Mouse (Mus musculus): ENCODE data around the gene Gm10570. TPM values are rescaled to one million over a fixed set of nuclear protein-coding genes. Genes with fewer than 3 reads are reported as not detected.

The Gm10570 gene
- total and polyA plus RNA-seq, 3 experiments, result not detected

DNA sequence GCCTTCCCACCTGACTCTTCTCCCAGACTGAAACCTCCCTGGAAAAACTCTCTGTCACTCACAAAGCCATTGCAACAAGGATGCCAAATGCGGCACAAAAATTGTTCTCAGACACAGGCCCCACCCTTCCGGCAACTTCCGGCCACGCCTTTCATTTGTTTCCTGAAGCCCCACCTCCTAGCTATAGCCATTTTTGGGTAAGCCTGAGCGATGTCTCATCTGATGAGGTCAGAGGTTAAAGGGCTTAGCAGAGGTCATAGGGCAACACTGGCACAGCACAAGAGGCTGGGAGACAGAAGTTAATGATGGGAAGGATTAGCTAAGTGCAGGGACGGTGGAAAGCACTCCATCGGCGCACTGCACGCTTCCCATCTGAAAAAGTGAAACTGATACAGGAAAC lies 41.9 kb downstream of the Gm10570 start:
- Histone ChIP-seq H3K27ac (ENCODE audit: insufficient read depth, low read depth) (no peak overlapping the region), H3K27me3 (replicated peaks) (peaks cover 85% of the 10 kb centered on the region), H3K4me2 (ENCODE audit: insufficient read depth, low read depth, poor library complexity, severe bottlenecking) (peak overlapping the region; percentile 5; the same call in 1 of the 2 replicates), H3K9ac (ENCODE audit: insufficient read depth, low read depth) (no peak overlapping the region), H3K4me3 (replicated peaks in 1 of 3; ENCODE audit: low read depth in 2 of 3, low read length in 2 of 3, poor library complexity in 1 of 3) (no peak overlapping the region), H3K9me3 (replicated peaks; ENCODE audit: low read length) (peaks cover 5% of the 10 kb centered on the region), H3K4me1 (ENCODE audit: control insufficient read depth in 1 of 2, insufficient read depth in 2 of 2) (peaks cover 6 to 12% of the 10 kb centered on the region in 2 experiments), H3K36me3 (replicated peaks in 1 of 2; ENCODE audit: control insufficient read depth in 1 of 2, insufficient read depth in 1 of 2, low read length in 1 of 2) (no peaks in the 10 kb centered on the region), H3K79me2 (replicated peaks; ENCODE audit: control insufficient read depth, extremely low read depth, insufficient read depth, poor library complexity, severe bottlenecking) (no peaks in the 10 kb centered on the region)
- TF ChIP-seq HCFC1 (IDR thresholded peaks at IDR 0.05; ENCODE audit: low read depth, low read length), result no peak
- no peak for TF ChIP-seq JUND (conservative IDR thresholded peaks at IDR 0.05; ENCODE audit: low read depth, low read length)
- TF ChIP-seq TBP (conservative IDR thresholded peaks at IDR 0.05; ENCODE audit: low read depth, low read length), result no peak
- no peak for TF ChIP-seq MYC (IDR thresholded peaks at IDR 0.05; ENCODE audit: low read depth, low read length)
- TF ChIP-seq POLR2A (IDR thresholded peaks at IDR 0.05; ENCODE audit: low read depth, low read length), result no peak
- no peak for TF ChIP-seq ZC3H11A (IDR thresholded peaks at IDR 0.05; ENCODE audit: low read depth, low read length)
- no peak for TF ChIP-seq UBTF (IDR thresholded peaks at IDR 0.05; ENCODE audit: low read depth, low read length)
- no peak for TF ChIP-seq MAFK (IDR thresholded peaks at IDR 0.05; ENCODE audit: insufficient replicate concordance, low read length)
- no peak for TF ChIP-seq ZKSCAN1 (IDR thresholded peaks at IDR 0.05; ENCODE audit: borderline replicate concordance, low read depth, low read length)
- no peak for TF ChIP-seq RAD21 (IDR thresholded peaks at IDR 0.05; ENCODE audit: low read depth, low read length)
- no peak for TF ChIP-seq MAX (IDR thresholded peaks at IDR 0.05; ENCODE audit: low read length)
- TF ChIP-seq BHLHE40 (IDR thresholded peaks at IDR 0.05; ENCODE audit: low read depth, low read length), result no peak
- TF ChIP-seq MEF2A (IDR thresholded peaks at IDR 0.05; ENCODE audit: borderline replicate concordance, low read depth, low read length), result no peak
- TF ChIP-seq EP300 (IDR thresholded peaks at IDR 0.05; ENCODE audit: low read length), result no peak
- TF ChIP-seq ZNF384 (IDR thresholded peaks at IDR 0.05; ENCODE audit: low read depth, low read length), result no peak
- TF ChIP-seq PAX5 (IDR thresholded peaks at IDR 0.05; ENCODE audit: low read length), result no peak
- TF ChIP-seq E2F4 (IDR thresholded peaks at IDR 0.05; ENCODE audit: insufficient replicate concordance, low read depth, low read length), result no peak
- no peak for TF ChIP-seq CHD2 (IDR thresholded peaks at IDR 0.05; ENCODE audit: low read length)
- no peak for TF ChIP-seq NELFE (IDR thresholded peaks at IDR 0.05; ENCODE audit: low read depth, low read length)
- TF ChIP-seq KAT2A (IDR thresholded peaks at IDR 0.05; ENCODE audit: insufficient replicate concordance, low read length), result no peak
- dilution Hi-C loops (cut with MboI; ENCODE audit: extremely low pct_ligation_motif_present, extremely low pct_unique_long_range_greater_than_20kb, low sequenced_read_pairs), result no loop called here
- in situ Hi-C loops (cut with MboI; ENCODE audit: low pct_ligation_motif_present, low pct_unique_long_range_greater_than_20kb, low sequenced_read_pairs), result no loop called here
- DNase-seq (ENCODE audit: extremely low read depth), result no peak

DNA sequence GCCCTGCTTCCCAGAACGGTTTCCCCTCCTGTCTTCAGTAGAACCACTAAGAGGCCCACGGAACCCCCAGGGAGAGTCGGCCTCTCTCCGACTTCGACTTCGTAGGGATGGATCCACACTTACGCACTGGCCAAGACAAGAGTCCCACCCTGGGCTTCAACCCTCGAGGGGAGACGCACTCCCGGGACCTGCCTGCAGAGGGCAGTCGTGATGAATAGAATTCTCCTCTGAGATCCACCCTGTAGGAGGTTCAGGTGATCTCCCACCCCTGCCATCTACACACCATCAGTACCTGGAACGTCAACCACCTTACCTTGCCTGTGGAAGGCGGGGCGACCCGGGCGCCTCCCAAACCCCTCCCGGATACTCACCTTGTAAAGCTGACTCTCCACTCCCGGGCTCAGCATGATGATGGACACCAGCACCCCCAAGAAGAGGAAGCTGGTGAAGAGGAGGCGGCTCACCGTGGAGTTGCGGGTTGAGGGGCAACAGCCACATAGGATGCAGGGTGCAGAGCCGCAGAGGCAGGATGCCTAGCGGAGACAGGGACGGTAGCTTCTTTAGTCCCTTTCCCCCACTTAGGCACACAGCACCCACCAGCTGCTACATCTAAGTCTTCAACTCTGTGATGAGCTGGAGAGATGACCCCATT lies 43.6 kb downstream of the Gm10570 start:
- peak; percentile 46 to 77; a peak in 2 of 4 replicates for TF ChIP-seq CTCF (conservative IDR thresholded peaks at IDR 0.05 in 1 of 2, IDR thresholded peaks at IDR 0.05 in 1 of 2; ENCODE audit: low read depth in 2 of 2, low read length in 2 of 2)
- TF ChIP-seq MAFK (IDR thresholded peaks at IDR 0.05; ENCODE audit: insufficient replicate concordance, low read length), result no peak
- TF ChIP-seq SIN3A (IDR thresholded peaks at IDR 0.05; ENCODE audit: low read length), result no peak
- TF ChIP-seq ZC3H11A (IDR thresholded peaks at IDR 0.05; ENCODE audit: low read depth, low read length), result no peak
- no peak for TF ChIP-seq CHD1 (IDR thresholded peaks at IDR 0.05; ENCODE audit: low read depth, low read length)
- peak; percentile 38 for TF ChIP-seq RAD21 (IDR thresholded peaks at IDR 0.05; ENCODE audit: low read depth, low read length)
- TF ChIP-seq MAZ (IDR thresholded peaks at IDR 0.05; ENCODE audit: low read depth, low read length), result no peak
- TF ChIP-seq SMC3 (IDR thresholded peaks at IDR 0.05; ENCODE audit: low read depth, low read length), result peak; percentile 55
- TF ChIP-seq USF2 (conservative IDR thresholded peaks at IDR 0.05; ENCODE audit: low read depth, low read length), result no peak
- peaks cover 5% of the 10 kb centered on the region for H3K9me3 ChIP-seq (replicated peaks; ENCODE audit: low read length)
- H3K4me1 ChIP-seq (ENCODE audit: control insufficient read depth in 1 of 2, insufficient read depth in 2 of 2), result peaks cover 6 to 8% of the 10 kb centered on the region in 2 experiments
- dilution Hi-C loops (cut with MboI; ENCODE audit: extremely low pct_ligation_motif_present, extremely low pct_unique_long_range_greater_than_20kb, low sequenced_read_pairs) (no loop called here), in situ Hi-C loops (cut with MboI; ENCODE audit: low pct_ligation_motif_present, low pct_unique_long_range_greater_than_20kb, low sequenced_read_pairs) (no loop called here)
- H3K4me2 ChIP-seq (ENCODE audit: insufficient read depth, low read depth, poor library complexity, severe bottlenecking), result peak overlapping the region; percentile 73
- H3K9ac ChIP-seq (ENCODE audit: insufficient read depth, low read depth), result no peak overlapping the region
- no peak overlapping the region for H3K27ac ChIP-seq (ENCODE audit: insufficient read depth, low read depth)
- peak; percentile 42 for DNase-seq (ENCODE audit: extremely low read depth)
- no peaks in the 10 kb centered on the region for H3K79me2 ChIP-seq (replicated peaks; ENCODE audit: control insufficient read depth, extremely low read depth, insufficient read depth, poor library complexity, severe bottlenecking)
- peaks cover 77% of the 10 kb centered on the region for H3K27me3 ChIP-seq (replicated peaks)
- no peaks in the 10 kb centered on the region for H3K36me3 ChIP-seq (replicated peaks in 1 of 2; ENCODE audit: control insufficient read depth in 1 of 2, insufficient read depth in 1 of 2, low read length in 1 of 2)
- H3K4me3 ChIP-seq (replicated peaks in 1 of 3; ENCODE audit: low read depth in 2 of 3, low read length in 2 of 3, poor library complexity in 1 of 3), result no peak overlapping the region
